Mouse (Mus musculus): ENCODE measurements around the gene Rpl15. TPM values are rescaled to one million over a fixed set of nuclear protein-coding genes. Genes with fewer than 3 reads are reported as not detected.
"Not testable (repeated sequence)": the region's sequence is repeated elsewhere in the genome, so short reads cannot be mapped to it uniquely, and the experiment has no call there.

The Rpl15 gene
- polyA plus RNA-seq, 1 experiment: 1,178 TPM

DNA sequence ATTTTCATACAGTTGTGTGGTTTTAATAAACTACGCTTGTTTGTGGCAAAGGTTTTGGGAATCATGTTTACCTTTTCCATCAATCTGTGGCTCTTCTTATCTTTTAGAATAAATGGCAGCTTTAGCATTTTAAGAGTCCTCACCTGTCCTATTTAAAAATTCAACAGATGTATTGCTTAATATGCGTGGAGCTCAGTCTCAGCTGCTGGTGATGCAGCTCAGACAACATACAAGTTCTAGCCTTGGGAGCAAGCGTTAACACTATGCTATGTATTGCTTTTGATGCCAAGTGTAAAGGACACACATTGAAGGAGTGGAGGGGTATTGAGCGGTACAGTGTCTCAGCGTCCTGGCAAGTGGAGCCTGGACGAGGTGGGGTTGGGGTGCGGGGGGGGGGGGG lies 475 bp upstream of the Rpl15 start:
- TF ChIP-seq CTCF (IDR thresholded peaks at IDR 0.05; ENCODE audit: low read depth, low read length) (no peak), POLR2A (IDR thresholded peaks at IDR 0.05; ENCODE audit: insufficient read depth, low read length) (no peak), EP300 (IDR thresholded peaks at IDR 0.05; ENCODE audit: insufficient read depth, low read depth, low read length) (no peak)
- peaks cover 1% of the 10 kb centered on the region for H3K4me1 ChIP-seq (ENCODE audit: control insufficient read depth, insufficient read depth, low read length)
- H3K27me3 ChIP-seq (ENCODE audit: control insufficient read depth, insufficient read depth, low read length, poor library complexity, severe bottlenecking): no peaks in the 10 kb centered on the region
- peaks cover 35% of the 10 kb centered on the region for H3K36me3 ChIP-seq (ENCODE audit: control insufficient read depth, insufficient read depth, low read length, poor library complexity, severe bottlenecking)
- H3K9me3 ChIP-seq (replicated peaks; ENCODE audit: control insufficient read depth, insufficient read depth, low read length, poor library complexity, severe bottlenecking): no peaks in the 10 kb centered on the region
- H3K27ac ChIP-seq (ENCODE audit: insufficient read depth, low read length): no peak overlapping the region
- peak overlapping the region; percentile 67 for H3K9ac ChIP-seq (ENCODE audit: low read depth, poor library complexity, severe bottlenecking)
- peak overlapping the region; percentile 95 for H3K4me3 ChIP-seq (ENCODE audit: low read depth, low read length)

DNA sequence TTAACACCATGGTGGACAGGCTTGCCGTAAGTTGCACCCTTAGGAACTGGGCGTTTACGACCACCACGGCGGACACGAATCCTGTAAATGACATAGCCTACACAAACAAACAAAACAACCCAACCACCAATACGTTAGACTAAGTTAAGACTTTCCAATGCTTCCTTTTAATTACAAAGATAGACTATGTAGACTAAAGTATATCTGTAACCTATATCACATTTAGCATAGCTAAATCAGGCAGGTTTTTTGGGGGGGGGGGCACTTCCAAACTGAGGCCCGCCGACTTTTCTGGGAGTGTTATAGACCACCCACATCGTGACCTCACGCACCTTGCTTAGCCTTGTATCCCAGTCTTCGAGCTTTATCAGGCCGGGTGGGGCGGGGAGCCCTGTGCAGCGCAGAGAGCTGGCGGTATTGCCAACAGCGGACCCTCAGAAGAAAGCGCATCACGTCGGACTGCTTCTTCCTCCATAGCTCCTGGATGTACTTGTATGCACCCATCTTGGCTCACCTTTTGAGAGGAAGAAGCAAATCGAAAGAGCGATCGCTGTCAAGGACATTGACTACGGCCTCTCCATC lies 1.2 kb downstream of the Rpl15 start:
- H3K27me3 ChIP-seq (ENCODE audit: control insufficient read depth, insufficient read depth, low read length, poor library complexity, severe bottlenecking); H3K4me1 ChIP-seq (ENCODE audit: control insufficient read depth, insufficient read depth, low read length); H3K9me3 ChIP-seq (replicated peaks; ENCODE audit: control insufficient read depth, insufficient read depth, low read length, poor library complexity, severe bottlenecking): not testable (repeated sequence)
- Histone ChIP-seq H3K27ac (ENCODE audit: insufficient read depth, low read length) (peak overlapping the region; percentile 34), H3K36me3 (ENCODE audit: control insufficient read depth, insufficient read depth, low read length, poor library complexity, severe bottlenecking) (peaks cover 34% of the 10 kb centered on the region), H3K4me3 (ENCODE audit: low read depth, low read length) (peak overlapping the region; percentile 96), H3K9ac (ENCODE audit: low read depth, poor library complexity, severe bottlenecking) (peak overlapping the region; percentile 86)

- H3K9me3 ChIP-seq (replicated peaks; ENCODE audit: control insufficient read depth, insufficient read depth, low read length, poor library complexity, severe bottlenecking): no peaks in the 10 kb centered on the region
- H3K9ac ChIP-seq (ENCODE audit: low read depth, poor library complexity, severe bottlenecking): no peak overlapping the region
- H3K4me1 ChIP-seq (ENCODE audit: control insufficient read depth, insufficient read depth, low read length): no peaks in the 10 kb centered on the region
- no peak overlapping the region for H3K4me3 ChIP-seq (ENCODE audit: low read depth, low read length)
- H3K27me3 ChIP-seq (ENCODE audit: control insufficient read depth, insufficient read depth, low read length, poor library complexity, severe bottlenecking): no peaks in the 10 kb centered on the region
- peaks cover 18% of the 10 kb centered on the region for H3K36me3 ChIP-seq (ENCODE audit: control insufficient read depth, insufficient read depth, low read length, poor library complexity, severe bottlenecking)
- TF ChIP-seq EP300 (IDR thresholded peaks at IDR 0.05; ENCODE audit: insufficient read depth, low read depth, low read length) (no peak), CTCF (IDR thresholded peaks at IDR 0.05; ENCODE audit: low read depth, low read length) (no peak), POLR2A (IDR thresholded peaks at IDR 0.05; ENCODE audit: insufficient read depth, low read length) (no peak)
- no peak overlapping the region for H3K27ac ChIP-seq (ENCODE audit: insufficient read depth, low read length)
Measured at GRCm38 (mm10) chr14:18263427-18263826, 7.8 kb downstream of the Rpl15 start.

DNA sequence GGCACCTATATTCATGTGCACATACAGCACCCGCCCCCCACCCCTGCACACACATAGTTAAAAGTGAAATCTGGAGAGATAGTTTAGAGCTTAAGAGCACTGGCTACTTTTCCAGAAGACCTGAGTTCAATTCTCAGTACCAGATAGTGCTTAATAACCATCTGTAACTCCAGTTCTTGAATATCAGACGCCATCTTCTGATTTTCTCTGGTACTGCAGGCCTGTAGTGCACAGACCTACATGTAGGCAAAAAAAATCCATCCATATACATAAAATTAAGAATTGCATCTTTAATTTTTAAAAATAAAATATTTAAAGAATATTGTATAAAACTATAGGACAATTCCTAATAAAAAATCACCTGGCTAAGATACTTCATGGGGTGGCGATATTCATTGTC lies 10.0 kb downstream of the Rpl15 start:
- no peaks in the 10 kb centered on the region for H3K4me1 ChIP-seq (ENCODE audit: control insufficient read depth, insufficient read depth, low read length)
- no peaks in the 10 kb centered on the region for H3K9me3 ChIP-seq (replicated peaks; ENCODE audit: control insufficient read depth, insufficient read depth, low read length, poor library complexity, severe bottlenecking)
- no peak overlapping the region for H3K9ac ChIP-seq (ENCODE audit: low read depth, poor library complexity, severe bottlenecking)
- no peaks in the 10 kb centered on the region; the same call in 1 of the 2 replicates for H3K36me3 ChIP-seq (ENCODE audit: control insufficient read depth, insufficient read depth, low read length, poor library complexity, severe bottlenecking)
- TF ChIP-seq POLR2A (IDR thresholded peaks at IDR 0.05; ENCODE audit: insufficient read depth, low read length) (no peak), CTCF (IDR thresholded peaks at IDR 0.05; ENCODE audit: low read depth, low read length) (no peak), EP300 (IDR thresholded peaks at IDR 0.05; ENCODE audit: insufficient read depth, low read depth, low read length) (no peak)
- no peak overlapping the region for H3K4me3 ChIP-seq (ENCODE audit: low read depth, low read length)
- no peak overlapping the region for H3K27ac ChIP-seq (ENCODE audit: insufficient read depth, low read length)
- no peaks in the 10 kb centered on the region for H3K27me3 ChIP-seq (ENCODE audit: control insufficient read depth, insufficient read depth, low read length, poor library complexity, severe bottlenecking)

GRCm38 (mm10) chr14:18242638-18243130 lies 28.5 kb downstream of the Rpl15 start:
- H3K9me3 ChIP-seq (replicated peaks; ENCODE audit: control insufficient read depth, insufficient read depth, low read length, poor library complexity, severe bottlenecking): no peaks in the 10 kb centered on the region
- no peaks in the 10 kb centered on the region for H3K27me3 ChIP-seq (ENCODE audit: control insufficient read depth, insufficient read depth, low read length, poor library complexity, severe bottlenecking)
- peak overlapping the region; percentile 4 for H3K4me3 ChIP-seq (ENCODE audit: low read depth, low read length)
- H3K27ac ChIP-seq (ENCODE audit: insufficient read depth, low read length): no peak overlapping the region
- no peaks in the 10 kb centered on the region for H3K36me3 ChIP-seq (ENCODE audit: control insufficient read depth, insufficient read depth, low read length, poor library complexity, severe bottlenecking)
- TF ChIP-seq CTCF (IDR thresholded peaks at IDR 0.05; ENCODE audit: low read depth, low read length): no peak
- TF ChIP-seq POLR2A (IDR thresholded peaks at IDR 0.05; ENCODE audit: insufficient read depth, low read length): no peak
- TF ChIP-seq EP300 (IDR thresholded peaks at IDR 0.05; ENCODE audit: insufficient read depth, low read depth, low read length): no peak
- no peaks in the 10 kb centered on the region for H3K4me1 ChIP-seq (ENCODE audit: control insufficient read depth, insufficient read depth, low read length)
- no peak overlapping the region for H3K9ac ChIP-seq (ENCODE audit: low read depth, poor library complexity, severe bottlenecking)

DNA sequence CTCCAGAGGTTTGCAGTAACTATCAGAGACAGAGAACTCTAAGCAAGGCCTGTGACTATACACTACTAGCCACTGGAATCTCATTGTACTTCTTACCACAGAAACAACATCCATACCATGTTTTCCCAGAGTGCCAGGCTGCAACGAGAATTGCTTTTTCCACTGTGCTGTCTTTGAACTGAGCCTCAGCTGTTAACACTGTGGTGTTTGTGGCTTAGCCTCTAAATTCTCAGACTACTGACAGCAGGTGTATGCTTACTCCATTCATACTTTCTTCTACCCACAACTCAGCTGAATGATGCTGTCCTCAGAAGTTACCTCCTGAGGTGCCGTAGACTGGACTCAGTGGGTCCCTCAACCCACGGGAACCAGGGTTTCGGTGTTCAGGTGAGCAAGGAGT lies 29.4 kb downstream of the Rpl15 start:
- no peak overlapping the region for H3K27ac ChIP-seq (ENCODE audit: insufficient read depth, low read length)
- H3K9ac ChIP-seq (ENCODE audit: low read depth, poor library complexity, severe bottlenecking): no peak overlapping the region
- H3K4me1 ChIP-seq (ENCODE audit: control insufficient read depth, insufficient read depth, low read length): no peaks in the 10 kb centered on the region
- no peaks in the 10 kb centered on the region for H3K27me3 ChIP-seq (ENCODE audit: control insufficient read depth, insufficient read depth, low read length, poor library complexity, severe bottlenecking)
- H3K36me3 ChIP-seq (ENCODE audit: control insufficient read depth, insufficient read depth, low read length, poor library complexity, severe bottlenecking): no peaks in the 10 kb centered on the region
- TF ChIP-seq POLR2A (IDR thresholded peaks at IDR 0.05; ENCODE audit: insufficient read depth, low read length) (no peak), CTCF (IDR thresholded peaks at IDR 0.05; ENCODE audit: low read depth, low read length) (no peak), EP300 (IDR thresholded peaks at IDR 0.05; ENCODE audit: insufficient read depth, low read depth, low read length) (no peak)
- no peak overlapping the region for H3K4me3 ChIP-seq (ENCODE audit: low read depth, low read length)
- no peaks in the 10 kb centered on the region for H3K9me3 ChIP-seq (replicated peaks; ENCODE audit: control insufficient read depth, insufficient read depth, low read length, poor library complexity, severe bottlenecking)

All from ES-Bruce4 (cell line).